8 mouse cellular contexts compared by ENCODE assay signal in genomic region chr7:120670153-120670875, GRCm38 (mm10). TPM values are rescaled to one million over a fixed set of nuclear protein-coding genes. Genes with fewer than 3 reads are reported as not detected.
A peak's percentile ranks its signal among the peaks of the same experiment; 100 is the strongest.
DNase-seq lines count a peak whose midpoint lies in the region; ATAC-seq lines count a peak whose summit lies in the region.

Gene Pdzd9 (minus strand): TSS chr7:120670343.

- no peaks in the 10 kb centered on the region for H3K4me1 ChIP-seq in hindbrain, embryonic 16.5 days (ENCODE audit: control insufficient read depth, insufficient read depth, low read depth, low read length)

- H3K27me3 ChIP-seq in hindbrain, embryonic 16.5 days (replicated peaks; ENCODE audit: control insufficient read depth, insufficient read depth, low read length), result no peaks in the 10 kb centered on the region

- 23% methylated on average over 14 of the region's 14 CpGs for WGBS in hindbrain, embryonic 16.5 days

- no peak within 1 kb of the TSS for H3K9ac ChIP-seq in hindbrain, embryonic 16.5 days (ENCODE audit: low read depth, low read length)

- DNase-seq in R1 (ENCODE audit: low read depth, low spot score), result peak; percentile 69
- DNase-seq in cerebellum, postnatal 10 days, result peak; percentile 89 to 93
- peak; percentile 61 to 69 for DNase-seq in frontal cortex, postnatal 25 days (ENCODE audit: low spot score in 2 of 2)
- DNase-seq in left cerebral cortex, postnatal 10 days (ENCODE audit: extremely low spot score in 1 of 2, low spot score in 2 of 2), result peak; percentile 69 to 72
- DNase-seq in right cerebral cortex, adult 2 months (ENCODE audit: low spot score in 2 of 2), result peak; percentile 72 to 78
- peak; percentile 60 to 71 for DNase-seq in urinary bladder, postnatal 36 days (ENCODE audit: low spot score in 2 of 2)

- intact Hi-C loops in left cerebral cortex, postnatal 10 days (cut with DNase I), result loop anchor here (1.0 to 10.0 kb wide), 3 partner anchors 85 to 244 kb away; partner anchors contain the start of gene Polr3e

- no peak within 1 kb of the TSS for H3K27ac ChIP-seq in hindbrain, embryonic 16.5 days (ENCODE audit: low read depth, low read length)

- H3K36me3 ChIP-seq in hindbrain, embryonic 16.5 days (ENCODE audit: control insufficient read depth, insufficient read depth, low read length), result no peaks in the 10 kb centered on the region

- H3K4me2 ChIP-seq in hindbrain, embryonic 16.5 days (ENCODE audit: low read length), result no peak within 1 kb of the TSS

- H3K9me3 ChIP-seq in hindbrain, embryonic 16.5 days (ENCODE audit: control insufficient read depth, low read length), result no peaks in the 10 kb centered on the region

- peak; percentile 80 for ATAC-seq in hindbrain, embryonic 16.5 days
- peak; percentile 84 for ATAC-seq in megakaryocyte progenitor cell, adult 5-6 weeks (replicated peaks; ENCODE audit: poor library complexity)

- no peak within 1 kb of the TSS for H3K4me3 ChIP-seq in hindbrain, embryonic 16.5 days (ENCODE audit: low read length)

RNA-seq across cellular contexts. Expression of gene Pdzd9, which starts in this region (rescaled TPM):
- 0.48 and 0.49 TPM in 2 replicates for polyA plus RNA-seq in hindbrain, embryonic 16.5 days (2015; fragmentation: Nextera tagmentation; extraction: Ambion mirVana)
- total RNA-seq in left cerebral cortex, postnatal 10 days (2021), result not detected
- total RNA-seq in megakaryocyte progenitor cell, adult 5-6 weeks (2015), result 0.10 TPM in 1 of 2 replicates, not detected in the other
- 0.07 and 0.54 TPM in 2 replicates for total RNA-seq in megakaryocyte progenitor cell, adult 5-6 weeks (2017)

Comparison
In these comparisons a context has a peak if more than half of its experiments do, and no peak if none do; other contexts are left out.
1. Peak in ATAC-seq in hindbrain, embryonic 16.5 days; RNA of the gene not detected or under 1 TPM.
2. Peak in DNase-seq in left cerebral cortex, postnatal 10 days; RNA of the gene not detected or under 1 TPM.
3. Peak in ATAC-seq in megakaryocyte progenitor cell, adult 5-6 weeks; RNA of the gene not detected or under 1 TPM.